Mouse (Mus musculus) cerebellum, postnatal 4 days (tissue): ENCODE data around the gene Hnrnpm.
A peak's percentile ranks its signal among the peaks of the same experiment; 100 is the strongest.
"Not testable (repeated sequence)": the region's sequence is repeated elsewhere in the genome, so short reads cannot be mapped to it uniquely, and the experiment has no call there.

ENCODE experiments used
- DNase-seq, 2 experiments: peaks; one replicate each; pipeline ENCODE4 v3.0.0; 2022; ENCODE audit warnings: low spot score in 2 of 2, mixed read lengths in 1 of 2

Gene Hnrnpm

GRCm38 (mm10) chr17:33673837-33674236 lies 12.8 kb downstream of the Hnrnpm start:
- DNase-seq = no peak

DNA sequence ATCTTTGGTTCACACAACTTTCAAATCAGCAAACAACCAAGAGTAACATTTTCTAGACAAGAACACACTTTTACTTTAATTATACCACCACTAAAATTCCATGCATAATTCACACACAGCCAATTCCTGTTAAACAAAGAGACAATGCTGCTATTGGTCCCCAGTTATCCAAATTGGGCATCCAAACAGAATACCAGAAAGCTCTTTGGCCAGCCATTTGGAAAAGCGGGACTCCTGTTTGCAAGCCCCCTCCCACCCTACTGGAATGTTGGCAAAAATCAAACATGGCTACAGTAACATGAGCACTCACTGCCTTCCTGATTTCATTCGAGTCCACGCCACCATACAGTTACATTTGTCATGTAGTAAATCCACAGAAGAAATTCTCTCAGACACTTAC lies 17.0 kb downstream of the Hnrnpm start:
- no peak for DNase-seq

GRCm38 (mm10) chr17:33666813-33667212 lies 19.8 kb downstream of the Hnrnpm start:
- DNase-seq = no peak

DNA sequence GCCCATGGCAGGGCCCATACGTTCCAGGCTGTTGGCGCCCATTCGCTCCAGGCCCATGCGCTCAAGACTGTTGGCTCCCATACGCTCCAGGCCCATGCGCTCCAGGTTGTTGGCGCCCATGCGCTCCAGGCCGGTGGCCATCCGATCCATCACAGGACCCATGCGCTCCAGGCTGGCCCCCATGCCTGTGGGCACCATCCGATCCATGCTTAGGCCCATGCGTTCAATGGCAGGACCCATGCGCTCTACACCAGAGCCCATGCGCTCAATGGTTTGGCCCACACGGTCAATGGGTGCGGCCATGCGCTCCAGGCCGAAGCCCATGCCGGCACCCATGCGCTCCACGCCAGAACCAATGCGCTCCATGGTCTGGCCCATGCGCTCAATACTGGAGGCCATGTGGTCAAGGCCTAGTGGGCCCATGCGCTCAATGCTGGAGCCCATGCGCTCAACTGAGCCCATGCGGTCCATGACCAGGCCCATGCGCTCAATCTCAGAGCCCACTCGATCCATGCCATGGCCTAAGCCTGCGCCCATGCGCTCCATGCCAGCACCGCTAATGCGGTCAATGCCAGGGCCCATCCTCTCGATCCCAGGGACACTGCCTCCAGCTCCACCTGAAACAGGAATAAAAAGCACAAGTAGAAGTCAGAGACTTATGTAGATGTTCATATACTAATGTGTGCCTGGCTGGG lies 36.7 kb downstream of the Hnrnpm start:
- no peak for DNase-seq

DNA sequence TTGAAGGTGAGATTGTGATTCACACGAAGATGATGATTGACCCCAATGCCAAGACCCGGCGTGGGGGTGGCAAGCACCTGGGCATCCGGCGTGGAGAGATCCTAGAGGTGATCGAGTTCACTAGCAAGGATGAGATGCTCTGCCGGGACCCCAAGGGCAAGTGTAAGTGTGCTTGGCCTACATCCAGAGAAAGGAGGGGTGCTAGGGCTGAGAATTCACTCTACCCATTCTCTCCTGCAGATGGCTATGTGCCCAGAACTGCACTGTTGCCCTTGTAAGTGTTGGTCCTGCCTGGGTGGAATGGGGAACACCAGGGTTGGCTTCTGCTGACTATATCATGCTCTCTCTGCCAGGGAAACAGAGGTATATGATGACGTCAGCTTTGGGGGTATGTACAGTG lies 41.6 kb downstream of the Hnrnpm start:
- no peak for DNase-seq

DNA sequence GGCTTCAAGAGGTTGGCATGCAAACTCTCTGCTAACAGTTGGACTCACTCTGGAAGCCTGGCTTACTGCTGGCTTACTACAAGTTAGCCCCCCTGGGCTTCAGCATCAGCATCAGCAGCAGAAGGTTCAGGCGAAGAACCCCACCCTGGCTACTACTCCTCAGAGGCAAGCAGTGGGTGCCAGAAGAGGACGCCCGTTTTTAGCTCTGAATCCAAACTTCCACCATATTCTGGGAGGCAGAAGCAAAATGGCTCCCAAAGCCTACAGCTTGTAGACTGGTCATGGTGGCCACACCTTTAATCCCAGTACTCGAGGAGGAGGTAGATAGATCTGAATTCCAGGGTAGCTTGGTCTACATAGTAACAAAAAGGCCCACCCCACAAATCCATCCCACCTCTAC lies 42.6 kb downstream of the Hnrnpm start:
- DNase-seq = no peak

GRCm38 (mm10) chr17:33639743-33640142 lies 46.9 kb downstream of the Hnrnpm start:
- no peak for DNase-seq

DNA sequence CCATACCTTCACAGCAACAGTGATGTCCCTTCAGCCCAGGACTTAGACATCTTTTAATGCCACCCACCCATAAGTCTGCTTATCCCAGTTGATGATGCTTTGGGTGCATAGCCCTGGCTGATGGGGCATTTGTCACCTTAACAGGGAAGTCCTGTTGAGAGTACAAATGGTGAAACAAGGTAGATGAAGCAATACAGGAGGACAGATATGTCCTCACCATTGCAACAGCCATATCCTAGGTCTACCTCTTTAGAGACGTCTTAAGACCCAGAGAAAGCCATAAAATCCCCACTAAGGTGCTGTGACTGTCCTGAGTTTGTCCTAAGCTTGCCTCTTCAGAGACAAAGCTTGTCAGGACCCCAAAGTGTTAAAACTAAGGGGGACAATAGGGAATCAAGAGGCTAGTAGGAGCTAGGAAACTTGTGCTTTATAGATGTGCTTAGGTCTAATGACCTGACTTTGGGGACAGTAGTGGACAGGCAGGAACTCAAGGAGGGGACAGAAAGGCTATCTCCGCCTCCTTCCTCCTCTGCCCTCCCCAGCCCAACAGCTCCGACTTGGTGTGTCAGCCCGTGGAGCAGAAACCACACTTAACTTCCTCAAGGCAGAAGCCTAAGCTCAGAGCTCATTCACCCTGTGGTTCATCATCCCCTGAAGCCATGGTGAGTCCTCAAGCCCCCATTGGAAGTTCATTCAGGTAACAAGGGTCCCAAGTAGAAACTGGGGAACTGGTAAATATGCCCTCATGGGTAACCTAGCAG lies 49.0 kb downstream of the Hnrnpm start, which contains the start of gene Pram1:
TSS of gene Pram1 (plus strand) at position 541 of the 761 bp plus-strand sequence.
- DNase-seq = no peak

DNA sequence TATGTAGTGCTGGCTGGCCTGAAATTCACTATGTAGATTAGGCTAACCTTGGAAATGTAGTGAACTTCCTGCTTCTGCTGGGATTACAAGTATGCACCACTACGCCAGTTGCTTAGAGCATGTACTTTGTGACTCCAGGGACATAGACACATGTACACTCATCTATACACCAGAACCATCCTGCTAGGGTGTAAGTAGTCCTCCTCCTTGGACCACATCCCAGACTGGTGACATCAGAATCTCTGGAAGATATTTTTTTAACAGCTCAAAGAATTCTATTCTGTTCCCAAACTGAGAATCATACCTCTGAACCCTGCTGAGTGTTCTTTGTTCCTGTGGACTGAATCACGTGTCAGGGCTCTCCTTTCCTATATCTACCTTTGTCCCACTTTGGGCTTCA lies 49.6 kb downstream of the Hnrnpm start:
- DNase-seq = no peak

DNA sequence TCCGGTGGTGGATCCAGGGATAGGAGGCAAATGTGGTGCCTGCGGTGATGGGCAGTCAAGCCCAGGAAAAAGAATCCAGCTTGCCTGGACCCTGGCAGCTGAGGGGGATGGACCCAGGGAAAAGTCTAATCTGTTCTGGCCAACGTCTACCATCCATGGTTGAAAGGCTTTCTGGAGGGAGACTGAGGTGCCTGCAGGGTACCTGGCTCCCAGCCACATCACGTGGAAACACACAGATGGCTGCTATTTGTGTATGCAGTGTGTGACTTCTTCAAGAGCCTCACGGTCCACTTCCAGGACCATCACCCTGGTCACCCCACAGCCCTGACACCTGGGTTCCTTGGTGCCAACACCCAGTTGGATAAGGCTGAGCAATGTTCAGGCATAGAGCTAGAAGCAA lies 54.9 kb downstream of the Hnrnpm start:
- peak in 1 of 2 experiments; percentile 74 for DNase-seq

GRCm38 (mm10) chr17:33631236-33631635 lies 55.4 kb downstream of the Hnrnpm start:
- DNase-seq = no peak

DNA sequence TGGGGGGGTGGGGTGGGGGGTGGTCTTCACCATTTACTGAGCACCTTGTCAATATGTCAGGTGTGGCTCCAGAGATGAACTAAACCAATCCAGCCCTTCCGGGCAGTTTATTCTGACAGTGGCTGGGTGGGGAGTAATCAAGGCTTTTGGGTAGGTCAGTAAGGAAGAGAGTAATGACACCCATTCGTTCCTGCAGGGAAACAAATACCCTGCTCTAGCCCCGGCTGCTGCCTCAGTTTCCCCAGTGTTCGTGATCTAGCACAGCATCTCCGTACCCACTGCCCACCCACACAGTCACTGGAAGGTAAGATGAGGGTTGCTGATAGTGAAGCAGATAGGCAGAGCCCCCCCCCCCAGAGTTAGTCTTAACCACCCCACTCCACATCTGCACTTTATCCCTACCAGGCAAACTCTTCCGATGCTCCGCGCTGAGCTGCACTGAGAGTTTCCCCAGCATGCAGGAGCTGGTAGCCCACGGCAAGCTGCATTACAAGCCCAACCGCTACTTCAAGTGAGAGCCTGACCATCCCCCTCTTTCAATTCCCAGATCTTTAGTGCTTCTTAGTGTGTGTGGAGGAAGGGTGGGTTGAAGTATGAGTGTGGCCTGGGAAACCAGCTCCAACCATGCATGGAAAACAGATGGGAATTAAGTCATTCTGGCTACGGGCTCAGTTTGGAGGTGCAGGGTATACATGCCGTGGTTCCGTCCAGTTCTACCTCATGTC lies 56.3 kb downstream of the Hnrnpm start:
- DNase-seq = no peak

DNA sequence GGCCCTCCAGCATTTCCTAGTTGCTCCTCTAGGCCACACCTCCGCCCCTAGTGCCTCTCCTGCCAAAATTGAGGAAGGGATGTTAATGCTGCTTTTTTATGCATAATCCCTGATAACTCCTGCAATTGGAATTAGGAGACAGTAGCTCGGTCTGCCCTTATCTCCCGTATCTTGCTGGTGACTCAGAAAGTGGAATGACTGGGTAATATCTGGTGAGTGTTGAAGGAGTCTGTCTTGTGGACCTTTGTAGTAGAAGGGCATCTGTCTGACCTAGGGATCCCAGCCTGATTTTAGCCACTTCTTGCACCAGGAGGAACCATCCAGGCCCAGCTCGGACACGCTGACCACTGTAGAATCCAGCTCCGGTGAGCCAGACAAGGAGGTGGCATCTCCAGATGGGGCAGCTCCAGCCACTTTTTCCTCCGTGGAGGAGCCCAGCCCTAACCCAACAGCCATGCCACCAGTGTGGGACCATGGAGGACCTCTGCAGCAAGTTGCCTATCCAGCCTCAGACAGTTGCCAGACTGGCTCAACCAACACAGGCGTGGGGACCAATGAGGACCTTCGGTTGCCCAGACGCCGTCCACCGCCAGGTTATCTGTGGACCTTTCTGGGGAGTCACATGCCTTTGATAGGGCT lies 57.1 kb downstream of the Hnrnpm start:
- no peak for DNase-seq

GRCm38 (mm10) chr17:33628621-33629486 lies 57.8 kb downstream of the Hnrnpm start, which contains the start of gene Zfp414:
Gene Zfp414 (plus strand): TSS chr17:33629090.
- DNase-seq = peak; percentile 66 to 89

DNA sequence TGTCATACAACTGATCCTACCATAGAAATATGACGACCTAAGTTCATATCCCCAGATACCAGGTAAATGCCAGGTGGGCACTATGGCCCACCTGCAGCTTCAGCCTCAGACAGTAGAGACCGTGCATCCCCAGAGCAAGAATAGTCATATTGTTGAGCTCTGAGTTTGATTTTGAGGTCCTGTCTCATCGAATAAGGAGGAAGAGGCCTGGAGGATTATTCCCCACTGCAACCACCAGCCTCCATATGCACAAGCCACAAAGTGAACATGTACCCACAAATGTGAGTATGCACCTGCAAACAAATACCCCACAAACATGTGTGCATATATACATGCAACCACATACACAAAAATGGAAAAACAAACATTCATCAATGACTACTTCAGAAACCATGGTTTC lies 59.4 kb downstream of the Hnrnpm start:
- no peak for DNase-seq

DNA sequence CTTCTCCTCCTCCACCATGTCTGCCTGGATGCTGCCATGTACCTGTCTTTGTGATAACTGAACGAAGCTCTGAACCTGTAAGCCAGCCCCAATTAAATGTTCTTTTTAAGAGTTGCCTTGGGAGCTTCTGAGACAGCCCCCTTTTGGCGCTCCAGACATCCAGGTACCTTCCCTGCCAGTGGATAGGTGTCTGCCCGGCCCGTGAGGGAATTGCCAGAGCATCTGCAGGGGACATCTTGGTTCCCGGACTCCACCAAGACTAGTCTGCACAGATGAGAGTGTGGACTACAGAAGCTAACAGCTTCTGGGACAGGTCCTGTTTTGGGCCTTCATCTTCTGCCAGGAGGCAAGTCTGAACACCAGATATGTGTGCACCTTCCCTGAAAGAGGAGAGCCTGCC lies 72.9 kb downstream of the Hnrnpm start:
- DNase-seq = not testable (repeated sequence)

DNA sequence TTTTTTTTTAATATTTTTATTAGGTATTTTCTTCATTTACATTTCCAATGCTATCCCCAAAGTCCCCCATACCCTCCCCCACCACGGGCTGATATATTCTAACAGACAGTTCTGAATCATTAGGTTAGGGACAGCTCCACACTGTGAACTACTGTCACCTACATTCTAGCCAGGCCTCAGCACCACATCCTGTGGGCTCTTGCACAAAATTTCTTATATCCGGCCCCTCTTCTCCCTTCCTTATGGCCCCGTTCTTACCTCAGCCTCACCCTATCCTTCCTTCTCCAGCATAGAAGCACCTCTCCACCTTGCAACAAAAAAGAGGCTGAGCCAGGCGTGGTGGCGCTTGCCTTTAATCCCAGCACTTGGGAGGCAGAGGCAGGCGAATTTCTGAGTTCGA lies 76.1 kb downstream of the Hnrnpm start:
- no peak for DNase-seq

DNA sequence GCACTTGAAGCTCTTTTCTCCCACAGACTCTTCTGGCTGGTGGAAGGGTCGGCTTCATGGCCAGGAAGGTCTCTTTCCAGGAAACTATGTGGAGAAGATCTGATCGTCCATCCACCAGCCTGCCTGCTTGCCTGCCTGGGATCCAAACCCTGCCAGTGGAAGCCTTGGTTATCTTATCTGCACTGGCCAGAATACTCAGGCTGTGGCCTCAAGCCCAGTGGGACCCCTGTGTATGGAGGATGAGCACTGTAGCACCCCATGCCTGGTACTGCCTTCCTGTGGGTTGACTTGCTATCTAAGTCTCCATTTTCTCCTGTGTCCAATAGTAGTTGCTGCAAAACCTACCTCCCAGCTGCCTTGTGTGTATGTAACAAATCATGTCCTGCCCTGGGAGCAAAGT lies 79.4 kb downstream of the Hnrnpm start:
- DNase-seq = no peak

- DNase-seq = no peak
These were observed 84.7 kb downstream of the Hnrnpm start for GRCm38 (mm10) chr17:33601947-33602346.

GRCm38 (mm10) chr17:33600831-33601230 lies 85.8 kb downstream of the Hnrnpm start:
- no peak for DNase-seq

DNA sequence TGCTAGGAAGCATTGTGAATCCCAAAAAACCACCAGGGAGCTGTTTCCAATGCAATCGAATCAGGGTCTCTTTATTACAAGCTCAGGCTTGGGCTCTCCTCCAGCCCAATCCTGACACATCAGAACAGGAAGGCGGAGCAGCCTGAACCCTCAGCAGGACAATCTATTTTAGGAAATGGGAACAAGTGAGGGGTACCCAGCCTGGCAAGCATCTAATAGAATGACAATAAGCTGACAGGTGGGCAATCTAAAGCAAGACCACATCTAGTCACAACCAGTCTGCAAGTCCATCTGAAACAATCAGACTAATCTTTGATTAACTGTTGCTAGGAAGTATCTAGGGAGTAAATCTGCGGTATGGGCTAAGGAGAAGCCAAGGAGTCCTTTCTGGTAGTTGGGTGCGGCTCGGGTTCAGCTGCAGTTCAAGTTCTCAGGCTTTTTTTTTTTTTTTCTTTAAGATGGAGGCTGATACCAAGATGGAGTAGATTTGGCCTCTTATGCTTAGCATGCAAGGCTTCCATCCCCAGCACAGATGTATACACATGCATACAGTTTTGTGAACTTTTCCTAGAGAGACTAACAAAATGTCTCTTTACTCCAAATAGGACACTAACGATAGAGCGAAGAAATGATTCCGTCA lies 86.7 kb downstream of the Hnrnpm start:
- DNase-seq = no peak
